Mouse (Mus musculus): ENCODE measurements around the gene Sh3bp5. TPM values are rescaled to one million over a fixed set of nuclear protein-coding genes. Genes with fewer than 3 reads are reported as not detected.

The Sh3bp5 gene
- polyA plus RNA-seq, 1 experiment, result 2.2 TPM

GRCm38 (mm10) chr14:31422395-31422794 is 13.5 kb downstream of the Sh3bp5 start:
- peaks cover 7% of the 10 kb centered on the region for H3K4me1 ChIP-seq
- no peaks in the 10 kb centered on the region for H3K36me3 ChIP-seq (replicated peaks; ENCODE audit: low read length)
- H3K4me3 ChIP-seq (replicated peaks), result no peak overlapping the region
- H3K9me3 ChIP-seq, result no peaks in the 10 kb centered on the region
- no peak for TF ChIP-seq FLI1 (IDR thresholded peaks at IDR 0.05; ENCODE audit: low read length)
- TF ChIP-seq GATA1 (IDR thresholded peaks at IDR 0.05; ENCODE audit: borderline replicate concordance, low read length), result no peak
- H3K27me3 ChIP-seq (replicated peaks), result peaks cover 81% of the 10 kb centered on the region

- H3K36me3 ChIP-seq (replicated peaks; ENCODE audit: low read length), result no peaks in the 10 kb centered on the region
- peaks cover 81% of the 10 kb centered on the region for H3K27me3 ChIP-seq (replicated peaks)
- H3K4me3 ChIP-seq (replicated peaks), result no peak overlapping the region
- H3K4me1 ChIP-seq, result peaks cover 7% of the 10 kb centered on the region
- no peak for TF ChIP-seq FLI1 (IDR thresholded peaks at IDR 0.05; ENCODE audit: low read length)
- TF ChIP-seq GATA1 (IDR thresholded peaks at IDR 0.05; ENCODE audit: borderline replicate concordance, low read length), result no peak
- no peaks in the 10 kb centered on the region for H3K9me3 ChIP-seq
Measured at GRCm38 (mm10) chr14:31421509-31422295, 14.2 kb downstream of the Sh3bp5 start.

GRCm38 (mm10) chr14:31420985-31421384 is 14.9 kb downstream of the Sh3bp5 start:
- Histone ChIP-seq H3K4me3 (replicated peaks) (no peak overlapping the region), H3K4me1 (peaks cover 7% of the 10 kb centered on the region), H3K27me3 (replicated peaks) (peaks cover 80% of the 10 kb centered on the region), H3K9me3 (no peaks in the 10 kb centered on the region), H3K36me3 (replicated peaks; ENCODE audit: low read length) (no peaks in the 10 kb centered on the region)
- TF ChIP-seq FLI1 (IDR thresholded peaks at IDR 0.05; ENCODE audit: low read length) (no peak), GATA1 (IDR thresholded peaks at IDR 0.05; ENCODE audit: borderline replicate concordance, low read length) (no peak)

GRCm38 (mm10) chr14:31420562-31420961 is 15.3 kb downstream of the Sh3bp5 start:
- Histone ChIP-seq H3K9me3 (no peaks in the 10 kb centered on the region), H3K36me3 (replicated peaks; ENCODE audit: low read length) (no peaks in the 10 kb centered on the region), H3K4me3 (replicated peaks) (no peak overlapping the region), H3K27me3 (replicated peaks) (peaks cover 78% of the 10 kb centered on the region), H3K4me1 (peaks cover 7% of the 10 kb centered on the region)
- no peak for TF ChIP-seq FLI1 (IDR thresholded peaks at IDR 0.05; ENCODE audit: low read length)
- TF ChIP-seq GATA1 (IDR thresholded peaks at IDR 0.05; ENCODE audit: borderline replicate concordance, low read length), result no peak

- Histone ChIP-seq H3K4me1 (peaks cover 11% of the 10 kb centered on the region), H3K27me3 (replicated peaks) (peaks cover 77% of the 10 kb centered on the region), H3K36me3 (replicated peaks; ENCODE audit: low read length) (no peaks in the 10 kb centered on the region), H3K9me3 (no peaks in the 10 kb centered on the region), H3K4me3 (replicated peaks) (no peak overlapping the region)
- TF ChIP-seq GATA1 (IDR thresholded peaks at IDR 0.05; ENCODE audit: borderline replicate concordance, low read length), result no peak
- TF ChIP-seq FLI1 (IDR thresholded peaks at IDR 0.05; ENCODE audit: low read length), result no peak
Measured at GRCm38 (mm10) chr14:31420135-31420534, 15.7 kb downstream of the Sh3bp5 start.

GRCm38 (mm10) chr14:31419279-31419678 is 16.6 kb downstream of the Sh3bp5 start:
- H3K27me3 ChIP-seq (replicated peaks), result peaks cover 80% of the 10 kb centered on the region
- TF ChIP-seq GATA1 (IDR thresholded peaks at IDR 0.05; ENCODE audit: borderline replicate concordance, low read length), result no peak
- no peak for TF ChIP-seq FLI1 (IDR thresholded peaks at IDR 0.05; ENCODE audit: low read length)
- peaks cover 16% of the 10 kb centered on the region for H3K4me1 ChIP-seq
- no peak overlapping the region for H3K4me3 ChIP-seq (replicated peaks)
- H3K36me3 ChIP-seq (replicated peaks; ENCODE audit: low read length), result no peaks in the 10 kb centered on the region
- H3K9me3 ChIP-seq, result no peaks in the 10 kb centered on the region

GRCm38 (mm10) chr14:31416835-31417549 is 18.9 kb downstream of the Sh3bp5 start:
- H3K4me1 ChIP-seq, result peaks cover 9% of the 10 kb centered on the region
- H3K27me3 ChIP-seq (replicated peaks), result peaks cover 78% of the 10 kb centered on the region
- TF ChIP-seq FLI1 (IDR thresholded peaks at IDR 0.05; ENCODE audit: low read length), result no peak
- TF ChIP-seq GATA1 (IDR thresholded peaks at IDR 0.05; ENCODE audit: borderline replicate concordance, low read length), result no peak
- no peak overlapping the region for H3K4me3 ChIP-seq (replicated peaks)
- H3K36me3 ChIP-seq (replicated peaks; ENCODE audit: low read length), result no peaks in the 10 kb centered on the region
- H3K9me3 ChIP-seq, result no peaks in the 10 kb centered on the region

- no peak for TF ChIP-seq FLI1 (IDR thresholded peaks at IDR 0.05; ENCODE audit: low read length)
- no peak for TF ChIP-seq GATA1 (IDR thresholded peaks at IDR 0.05; ENCODE audit: borderline replicate concordance, low read length)
- H3K9me3 ChIP-seq, result no peaks in the 10 kb centered on the region
- no peaks in the 10 kb centered on the region for H3K36me3 ChIP-seq (replicated peaks; ENCODE audit: low read length)
- H3K4me3 ChIP-seq (replicated peaks), result no peak overlapping the region
- H3K4me1 ChIP-seq, result peaks cover 9% of the 10 kb centered on the region
- H3K27me3 ChIP-seq (replicated peaks), result peaks cover 77% of the 10 kb centered on the region
Measured at GRCm38 (mm10) chr14:31416411-31416810, 19.5 kb downstream of the Sh3bp5 start.

GRCm38 (mm10) chr14:31414967-31415376 is 20.9 kb downstream of the Sh3bp5 start:
- H3K4me3 ChIP-seq (replicated peaks), result no peak overlapping the region
- H3K36me3 ChIP-seq (replicated peaks; ENCODE audit: low read length), result no peaks in the 10 kb centered on the region
- H3K9me3 ChIP-seq, result no peaks in the 10 kb centered on the region
- no peak for TF ChIP-seq GATA1 (IDR thresholded peaks at IDR 0.05; ENCODE audit: borderline replicate concordance, low read length)
- TF ChIP-seq FLI1 (IDR thresholded peaks at IDR 0.05; ENCODE audit: low read length), result no peak
- peaks cover 13% of the 10 kb centered on the region for H3K4me1 ChIP-seq
- H3K27me3 ChIP-seq (replicated peaks), result peaks cover 78% of the 10 kb centered on the region
